Mouse (Mus musculus) urinary bladder, postnatal 25 days (tissue): ENCODE data around the gene A730049H05Rik.

Experiments
- DNase-seq: peaks from one replicate; pipeline ENCODE4 v3.0.0; 2022; ENCODE audit warnings: low spot score

Gene A730049H05Rik

GRCm38 (mm10) chr6:92829148-92829547 is 12.9 kb downstream of the A730049H05Rik start:
- no peak for DNase-seq

GRCm38 (mm10) chr6:92831106-92831505 is 14.8 kb downstream of the A730049H05Rik start:
- DNase-seq, result no peak

- DNase-seq, result no peak
These were observed 25.7 kb downstream of the A730049H05Rik start for GRCm38 (mm10) chr6:92842000-92842399.

- DNase-seq, result no peak
These were observed 27.2 kb downstream of the A730049H05Rik start for GRCm38 (mm10) chr6:92843474-92843873.

- no peak for DNase-seq
These were observed 29.6 kb downstream of the A730049H05Rik start for GRCm38 (mm10) chr6:92845898-92846297.

- DNase-seq, result no peak
These were observed 30.3 kb downstream of the A730049H05Rik start for GRCm38 (mm10) chr6:92846614-92847013.

GRCm38 (mm10) chr6:92849208-92849607 is 32.9 kb downstream of the A730049H05Rik start:
- no peak for DNase-seq

GRCm38 (mm10) chr6:92850250-92850649 is 34.0 kb downstream of the A730049H05Rik start:
- peak; percentile 31 for DNase-seq

GRCm38 (mm10) chr6:92854873-92855272 is 38.6 kb downstream of the A730049H05Rik start:
- no peak for DNase-seq

- DNase-seq, result no peak
These were observed 41.5 kb downstream of the A730049H05Rik start for GRCm38 (mm10) chr6:92857761-92858160.

GRCm38 (mm10) chr6:92858721-92859510 is 42.6 kb downstream of the A730049H05Rik start:
- DNase-seq, result no peak

- DNase-seq, result no peak
These were observed 44.1 kb downstream of the A730049H05Rik start for GRCm38 (mm10) chr6:92860285-92860912.

- no peak for DNase-seq
These were observed 46.3 kb downstream of the A730049H05Rik start for GRCm38 (mm10) chr6:92862599-92862998.

GRCm38 (mm10) chr6:92869089-92869581 is 52.9 kb downstream of the A730049H05Rik start, which contains the start of gene Gm15737:
Gene Gm15737 (plus strand): TSS chr6:92869357.
- DNase-seq, result peak; percentile 14

GRCm38 (mm10) chr6:92869582-92870219 is 53.4 kb downstream of the A730049H05Rik start:
- no peak for DNase-seq

GRCm38 (mm10) chr6:92871813-92872212 is 55.5 kb downstream of the A730049H05Rik start:
- no peak for DNase-seq

GRCm38 (mm10) chr6:92872766-92873165 is 56.5 kb downstream of the A730049H05Rik start:
- DNase-seq, result no peak

GRCm38 (mm10) chr6:92874854-92875253 is 58.6 kb downstream of the A730049H05Rik start:
- no peak for DNase-seq

- no peak for DNase-seq
These were observed 59.1 kb downstream of the A730049H05Rik start for GRCm38 (mm10) chr6:92875340-92875739.

- no peak for DNase-seq
These were observed 59.8 kb downstream of the A730049H05Rik start for GRCm38 (mm10) chr6:92876121-92876520.

GRCm38 (mm10) chr6:92877236-92877635 is 61.0 kb downstream of the A730049H05Rik start:
- DNase-seq, result no peak

GRCm38 (mm10) chr6:92878771-92879170 is 62.5 kb downstream of the A730049H05Rik start:
- DNase-seq, result no peak
